22 mouse cellular contexts compared by ENCODE assay signal in the genomic region with DNA sequence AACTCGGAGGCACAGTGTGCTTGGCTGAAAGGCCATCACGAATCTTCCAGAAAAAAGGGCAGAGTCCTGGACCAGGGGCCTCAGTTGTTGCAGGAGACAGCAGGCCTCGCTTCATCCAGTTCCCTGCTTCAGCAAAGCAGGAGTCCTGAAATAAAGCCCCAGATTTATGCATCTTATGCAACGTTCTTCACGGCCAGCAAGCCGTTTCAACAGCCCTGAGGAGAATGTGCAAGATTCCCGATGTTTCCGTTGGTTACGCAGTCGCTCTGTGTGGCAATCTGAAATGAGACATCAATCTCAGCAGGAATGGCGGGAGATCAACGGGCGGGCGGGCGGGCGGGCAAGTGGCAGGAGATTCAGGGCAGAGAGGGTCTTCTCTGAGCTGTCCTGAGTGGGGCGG. TPM values are rescaled to one million over a fixed set of nuclear protein-coding genes. Genes with fewer than 3 reads are reported as not detected.
DNase-seq lines count a peak whose midpoint lies in the region; TF ChIP-seq lines count a peak whose summit lies in the region.
"Had no signal": no experiment of that assay in that cellular context is flagged by ENCODE, and none has a peak within 500 bp of the region (broad histone marks: within the 10 kb centered on the region; RNA-seq: fewer than 3 reads in every experiment).

No protein-coding gene starts in this region.

- peak overlapping the region; percentile 89 for H3K27ac ChIP-seq in spleen, adult 2 months (ENCODE audit: insufficient read depth, low read length)
- H3K27ac ChIP-seq: embryonic facial prominence, embryonic 12.5 days; heart, embryonic 10.5 days; hindbrain, embryonic 15.5 days; limb, embryonic 15.5 days; lung, embryonic 15.5 days; midbrain, embryonic 13.5 days; neural tube, embryonic 15.5 days had no signal

- peak; percentile 46 for DNase-seq in adrenal gland, postnatal 14 days
- no peak for DNase-seq in adrenal gland, postnatal 25 days
- no peak for DNase-seq in spleen, adult 2 months (ENCODE audit: low read depth in 1 of 2, low spot score in 2 of 2)
- DNase-seq in spleen, postnatal 10 days (ENCODE audit: low spot score in 2 of 2): no peak
- peak; percentile 48 for DNase-seq in lung, postnatal 14 days
- DNase-seq in layer of hippocampus, adult 11-12 months (ENCODE audit: low spot score): no peak
- DNase-seq in cerebellum, adult 18-20 months: no peak
- no peak for DNase-seq in kidney, adult 11 months
- DNase-seq: cerebellum, adult 8-10 months; gastrocnemius, postnatal 14 days; heart, postnatal 10 days; kidney, adult 9 months; kidney, postnatal 36 days; thymus, adult 2 months had no signal

- TF ChIP-seq POLR2A in spleen, adult 2 months (IDR thresholded peaks at IDR 0.05; ENCODE audit: low read depth, low read length): no peak

- peaks cover 51% of the 10 kb centered on the region for H3K36me3 ChIP-seq in spleen, adult 2 months (ENCODE audit: control insufficient read depth, insufficient read depth, low read length)
- H3K36me3 ChIP-seq: embryonic facial prominence, embryonic 12.5 days; heart, embryonic 10.5 days; hindbrain, embryonic 15.5 days; limb, embryonic 15.5 days; lung, embryonic 15.5 days; midbrain, embryonic 13.5 days; neural tube, embryonic 15.5 days had no signal

- H3K4me3 ChIP-seq in spleen, adult 2 months (ENCODE audit: extremely low read depth, insufficient read depth, insufficient read length): peak overlapping the region; percentile 64; the same call in 1 of the 2 replicates
- H3K4me3 ChIP-seq: embryonic facial prominence, embryonic 12.5 days; heart, embryonic 10.5 days; hindbrain, embryonic 15.5 days; limb, embryonic 15.5 days; lung, embryonic 15.5 days; midbrain, embryonic 13.5 days; myocyte; neural tube, embryonic 15.5 days had no signal

- H3K4me1 ChIP-seq in spleen, adult 2 months (ENCODE audit: control insufficient read depth, insufficient read depth, insufficient read length): peaks cover 40% of the 10 kb centered on the region

- no peaks in the 10 kb centered on the region for H3K27me3 ChIP-seq in spleen, adult 2 months (ENCODE audit: control insufficient read depth, insufficient read depth, low read length)

- 76% methylated on average over 17 of the region's 17 CpGs for WGBS in spleen, adult 2 months

- no peak for TF ChIP-seq CTCF in spleen, adult 2 months (IDR thresholded peaks at IDR 0.05; ENCODE audit: extremely low read depth, insufficient read depth, insufficient read length, insufficient replicate concordance)

RNA-seq across cellular contexts. Expression of a gene that starts 4.8 kb away (rescaled TPM):
- 16.9 and 31.7 TPM in 2 replicates for total RNA-seq in adrenal gland, postnatal 14 days (2021)
- 26.9 and 51.2 TPM in 2 replicates for total RNA-seq in adrenal gland, postnatal 25 days (2021)
- 255 and 267 TPM in 2 replicates for polyA plus RNA-seq in spleen, adult 2 months (2012; rRNA removed)
- polyA plus RNA-seq: myocyte had no signal

Comparison
In these comparisons a context has a peak if more than half of its experiments do, and no peak if none do; other contexts are left out.
1. DNase-seq: peak in adrenal gland, postnatal 14 days (single experiment) and lung, postnatal 14 days (single experiment); none in adrenal gland, postnatal 25 days (single experiment), spleen, adult 2 months (0 of 2), spleen, postnatal 10 days (0 of 2), layer of hippocampus, adult 11-12 months (single experiment), cerebellum, adult 18-20 months (0 of 2) and kidney, adult 11 months (single experiment).